In the genomic region with DNA sequence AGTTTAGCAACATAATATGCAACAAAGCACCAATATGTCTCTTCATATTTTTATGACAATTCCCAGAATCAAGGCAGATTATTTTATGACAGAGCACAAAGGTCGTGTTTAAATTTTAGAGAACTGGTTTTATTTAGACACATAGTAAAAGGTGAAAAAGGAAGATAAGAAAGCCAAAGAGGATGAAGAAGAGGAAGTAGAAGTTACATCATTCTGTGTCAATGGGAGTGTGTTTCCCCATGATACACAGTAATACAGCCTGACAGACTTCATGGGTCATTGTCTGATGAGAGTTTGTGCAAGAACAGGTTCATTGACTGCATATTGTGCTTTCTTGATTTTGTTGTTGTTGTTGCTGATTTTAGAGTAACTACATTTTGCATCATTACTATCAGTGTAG, we compare ENCODE assay signal across 29 mouse cellular contexts.
DNase-seq lines count a peak whose midpoint lies in the region; ATAC-seq and TF ChIP-seq lines count a peak whose summit lies in the region.
"Had no signal": no experiment of that assay in that cellular context is flagged by ENCODE, and none has a peak within 500 bp of the region (broad histone marks: within the 10 kb centered on the region; RNA-seq: fewer than 3 reads in every experiment).

No protein-coding gene starts in this region.

- H3K4me3 ChIP-seq in left cerebral cortex, adult 2 months: no peak overlapping the region
- no peak overlapping the region for H3K4me3 ChIP-seq in hindbrain, embryonic 13.5 days
- H3K4me3 ChIP-seq: embryonic facial prominence, embryonic 10.5 days; embryonic facial prominence, embryonic 13.5 days; erythroblast, embryonic 14.5 days; forebrain, embryonic 12.5 days; forebrain, embryonic 15.5 days; heart, adult 2 months; heart, embryonic 10.5 days; heart, embryonic 13.5 days had no signal

- no peaks in the 10 kb centered on the region for H3K9me3 ChIP-seq in hindbrain, embryonic 13.5 days
- H3K9me3 ChIP-seq: embryonic facial prominence, embryonic 10.5 days; embryonic facial prominence, embryonic 13.5 days; forebrain, embryonic 12.5 days; forebrain, embryonic 15.5 days; heart, embryonic 10.5 days; heart, embryonic 13.5 days had no signal

- no peaks in the 10 kb centered on the region for H3K27me3 ChIP-seq in hindbrain, embryonic 13.5 days
- H3K27me3 ChIP-seq: embryonic facial prominence, embryonic 13.5 days; forebrain, embryonic 12.5 days; forebrain, embryonic 15.5 days; heart, embryonic 13.5 days; Patski had no signal

- peak; percentile 88 for DNase-seq in 416B (ENCODE audit: low read depth)
- DNase-seq in MEL-GATA-1-ER (ENCODE audit: extremely low read depth, low read depth): peak; percentile 86
- no peak for DNase-seq in urinary bladder, postnatal 10 days (ENCODE audit: low spot score)
- DNase-seq in left cerebral cortex, adult 2 months (ENCODE audit: extremely low spot score in 1 of 2, low spot score in 2 of 2): no peak
- DNase-seq: adrenal gland, postnatal 10 days; cerebellum, adult 11 months; cerebellum, adult 2 months; cerebellum, adult 9-11 months; cerebellum, postnatal 25 days; embryo, embryonic 11 days; gastrocnemius, postnatal 25 days; heart, adult 2 months; heart, postnatal 14 days; heart, postnatal 4 days had no signal

- H3K9ac ChIP-seq in hindbrain, embryonic 13.5 days: no peak overlapping the region
- H3K9ac ChIP-seq: embryonic facial prominence, embryonic 13.5 days; forebrain, embryonic 12.5 days; forebrain, embryonic 15.5 days; heart, embryonic 13.5 days; hindbrain, embryonic 14.5 days had no signal

- intact Hi-C loops in left cerebral cortex, adult 2 months (cut with DNase I): no loop called here

- H3K4me2 ChIP-seq in hindbrain, embryonic 13.5 days: no peak overlapping the region
- H3K4me2 ChIP-seq: embryonic facial prominence, embryonic 13.5 days; forebrain, embryonic 12.5 days; forebrain, embryonic 15.5 days; heart, embryonic 13.5 days; hindbrain, embryonic 14.5 days had no signal

- H3K27ac ChIP-seq in left cerebral cortex, adult 2 months: no peak overlapping the region
- H3K27ac ChIP-seq in hindbrain, embryonic 13.5 days: no peak overlapping the region
- H3K27ac ChIP-seq: embryonic facial prominence, embryonic 10.5 days; embryonic facial prominence, embryonic 13.5 days; forebrain, embryonic 12.5 days; forebrain, embryonic 15.5 days; heart, adult 2 months; heart, embryonic 10.5 days; heart, embryonic 13.5 days; hindbrain, embryonic 14.5 days; hindbrain, postnatal 0 days had no signal

- TF ChIP-seq CTCF in left cerebral cortex, adult 2 months (IDR thresholded peaks at IDR 0.05): no peak

- no peaks in the 10 kb centered on the region for H3K36me3 ChIP-seq in hindbrain, embryonic 13.5 days
- H3K36me3 ChIP-seq: embryonic facial prominence, embryonic 10.5 days; embryonic facial prominence, embryonic 13.5 days; forebrain, embryonic 12.5 days; forebrain, embryonic 15.5 days; heart, embryonic 10.5 days; heart, embryonic 13.5 days had no signal

- peak; percentile 64 to 78; a peak in 3 of 4 replicates for ATAC-seq in hematopoietic stem cell, adult 5-6 weeks (replicated peaks in 1 of 2; ENCODE audit: insufficient read depth in 1 of 2, low FRiP score in 2 of 2, low TSS enrichment in 1 of 2, low read depth in 1 of 2, poor library complexity in 2 of 2, severe bottlenecking in 2 of 2)
- ATAC-seq in hindbrain, embryonic 13.5 days (ENCODE audit: low FRiP score): no peak
- ATAC-seq: CD4-positive, CD25-positive, alpha-beta regulatory T cell, adult 4 months; forebrain, embryonic 15.5 days; hindbrain, postnatal 0 days; inflammation-experienced regulatory T-cells, adult 6 months; intestine, embryonic 16.5 days; Patski had no signal

- H3K4me1 ChIP-seq in hindbrain, embryonic 13.5 days (replicated peaks): no peaks in the 10 kb centered on the region
- H3K4me1 ChIP-seq: embryonic facial prominence, embryonic 10.5 days; embryonic facial prominence, embryonic 13.5 days; forebrain, embryonic 12.5 days; forebrain, embryonic 15.5 days; heart, embryonic 10.5 days; heart, embryonic 13.5 days had no signal

- 75% methylated on average over 1 of the region's 1 CpGs for WGBS in hindbrain, embryonic 13.5 days

Comparison
In these comparisons a context has a peak if more than half of its experiments do, and no peak if none do; other contexts are left out.
1. DNase-seq: peak in 416B (single experiment) and MEL-GATA-1-ER (single experiment); none in urinary bladder, postnatal 10 days (single experiment) and left cerebral cortex, adult 2 months (0 of 2).